Mouse (Mus musculus): ENCODE measurements around the gene Slc9a3.

The Slc9a3 gene

GRCm38 (mm10) chr13:74121141-74121602 is at the start of gene Slc9a3:
Gene Slc9a3 (plus strand): TSS chr13:74121457.
- peak; percentile 21 for DNase-seq (ENCODE audit: low read depth, low spot score)

GRCm38 (mm10) chr13:74071714-74072113 is 49.5 kb upstream of the Slc9a3 start:
- DNase-seq (ENCODE audit: low read depth, low spot score), result no peak

GRCm38 (mm10) chr13:74073369-74073768 is 47.9 kb upstream of the Slc9a3 start:
- DNase-seq (ENCODE audit: low read depth, low spot score), result no peak

- no peak for DNase-seq (ENCODE audit: low read depth, low spot score)
Observed at GRCm38 (mm10) chr13:74090265-74090664, 31.0 kb upstream of the Slc9a3 start.

- no peak for DNase-seq (ENCODE audit: low read depth, low spot score)
Observed at GRCm38 (mm10) chr13:74095936-74096335, 25.3 kb upstream of the Slc9a3 start.

- peak; percentile 39 for DNase-seq (ENCODE audit: low read depth, low spot score)
Observed at GRCm38 (mm10) chr13:74096715-74097363, 24.4 kb upstream of the Slc9a3 start.

- DNase-seq (ENCODE audit: low read depth, low spot score), result no peak
Observed at GRCm38 (mm10) chr13:74098913-74099312, 22.3 kb upstream of the Slc9a3 start.

- no peak for DNase-seq (ENCODE audit: low read depth, low spot score)
Observed at GRCm38 (mm10) chr13:74102108-74102830, 19.0 kb upstream of the Slc9a3 start.

GRCm38 (mm10) chr13:74102831-74103582 is 18.2 kb upstream of the Slc9a3 start:
- DNase-seq (ENCODE audit: low read depth, low spot score), result no peak

- no peak for DNase-seq (ENCODE audit: low read depth, low spot score)
Observed at GRCm38 (mm10) chr13:74104417-74104816, 16.8 kb upstream of the Slc9a3 start.

GRCm38 (mm10) chr13:74107410-74107809 is 13.8 kb upstream of the Slc9a3 start:
- DNase-seq (ENCODE audit: low read depth, low spot score), result no peak

GRCm38 (mm10) chr13:74112593-74112992 is 8.7 kb upstream of the Slc9a3 start:
- DNase-seq (ENCODE audit: low read depth, low spot score), result no peak

GRCm38 (mm10) chr13:74113626-74114191 is 7.5 kb upstream of the Slc9a3 start:
- DNase-seq (ENCODE audit: low read depth, low spot score), result no peak

- DNase-seq (ENCODE audit: low read depth, low spot score), result no peak
Observed at GRCm38 (mm10) chr13:74121795-74122330, 606 bp downstream of the Slc9a3 start.

- DNase-seq (ENCODE audit: low read depth, low spot score), result no peak
Observed at GRCm38 (mm10) chr13:74122632-74123031, 1.4 kb downstream of the Slc9a3 start.

GRCm38 (mm10) chr13:74127571-74127970 is 6.3 kb downstream of the Slc9a3 start:
- DNase-seq (ENCODE audit: low read depth, low spot score), result no peak

- DNase-seq (ENCODE audit: low read depth, low spot score), result no peak
Observed at GRCm38 (mm10) chr13:74129909-74130308, 8.7 kb downstream of the Slc9a3 start.

GRCm38 (mm10) chr13:74138906-74139647 is 17.8 kb downstream of the Slc9a3 start:
- DNase-seq (ENCODE audit: low read depth, low spot score), result no peak

- DNase-seq (ENCODE audit: low read depth, low spot score), result no peak
Observed at GRCm38 (mm10) chr13:74140793-74141192, 19.5 kb downstream of the Slc9a3 start.

GRCm38 (mm10) chr13:74143282-74143681 is 22.0 kb downstream of the Slc9a3 start:
- DNase-seq (ENCODE audit: low read depth, low spot score), result no peak
